Mouse (Mus musculus) liver, embryonic 12.5 days (tissue): ENCODE results near the gene Ppp2r3c. TPM values are rescaled to one million over a fixed set of nuclear protein-coding genes. Genes with fewer than 3 reads are reported as not detected.
"Not testable (repeated sequence)": the region's sequence is repeated elsewhere in the genome, so short reads cannot be mapped to it uniquely, and the experiment has no call there.

ENCODE experiments used
- ATAC-seq: fragments of 200-750 bp; cut with Nextera tagmentation; 2 replicates; pipeline ENCODE4 v1.8.0; 2017; ENCODE audit warnings: moderate number of reproducible peaks, mild to moderate bottlenecking, moderate library complexity
- H3K27ac ChIP-seq: fragments of 300-500 bp; sonication (generic); 2 replicates; pipeline ENCODE4 v1.5.1; 2016; ENCODE audit warnings: mild to moderate bottlenecking
- H3K27me3 ChIP-seq: fragments of 300-500 bp; sonication (generic); replicated peaks from 2 replicates; pipeline ENCODE4 v1.6.1; 2016; ENCODE audit warnings: mild to moderate bottlenecking, moderate library complexity
- H3K36me3 ChIP-seq: fragments of 300-500 bp; sonication (generic); 2 replicates; pipeline ENCODE4 v1.6.1; 2016; ENCODE audit warnings: mild to moderate bottlenecking, moderate library complexity
- H3K4me1 ChIP-seq: fragments of 300-500 bp; sonication (generic); 2 replicates; pipeline ENCODE4 v1.6.1; 2016
- H3K4me2 ChIP-seq: fragments of 300-500 bp; sonication (generic); 2 replicates; pipeline ENCODE4 v1.6.1; 2016; ENCODE audit warnings: mild to moderate bottlenecking, moderate library complexity
- H3K4me3 ChIP-seq: fragments of 300-500 bp; sonication (generic); 2 replicates; pipeline ENCODE4 v1.5.1; 2016; ENCODE audit warnings: mild to moderate bottlenecking, moderate library complexity
- H3K9ac ChIP-seq: fragments of 300-500 bp; sonication (generic); 2 replicates; pipeline ENCODE4 v1.6.1; 2016; ENCODE audit warnings: mild to moderate bottlenecking, moderate library complexity
- H3K9me3 ChIP-seq: fragments of 300-500 bp; sonication (generic); replicated peaks from 2 replicates; pipeline ENCODE4 v1.6.1; 2016; ENCODE audit warnings: mild to moderate bottlenecking, moderate library complexity
- WGBS: fragments of 180-500 bp; shearing (Covaris S2); methylation state at CpG from one replicate; pipeline ENCODE4 v1.1.7; 2016; ENCODE audit not compliant: insufficient replicate concordance; 5-methylcytosine and 5-hydroxymethylcytosine counted together
- polyA plus RNA-seq: library from polyadenylated mRNA; unstranded; fragments of >200 nt; fragmentation: Nextera tagmentation; extraction: Ambion mirVana; gene quantifications from 2 replicates; pipeline ENCODE4 v1.2.1, GENCODE M21; 2016

Ppp2r3c gene
- 10.3 and 11.8 TPM in 2 replicates for polyA plus RNA-seq

DNA sequence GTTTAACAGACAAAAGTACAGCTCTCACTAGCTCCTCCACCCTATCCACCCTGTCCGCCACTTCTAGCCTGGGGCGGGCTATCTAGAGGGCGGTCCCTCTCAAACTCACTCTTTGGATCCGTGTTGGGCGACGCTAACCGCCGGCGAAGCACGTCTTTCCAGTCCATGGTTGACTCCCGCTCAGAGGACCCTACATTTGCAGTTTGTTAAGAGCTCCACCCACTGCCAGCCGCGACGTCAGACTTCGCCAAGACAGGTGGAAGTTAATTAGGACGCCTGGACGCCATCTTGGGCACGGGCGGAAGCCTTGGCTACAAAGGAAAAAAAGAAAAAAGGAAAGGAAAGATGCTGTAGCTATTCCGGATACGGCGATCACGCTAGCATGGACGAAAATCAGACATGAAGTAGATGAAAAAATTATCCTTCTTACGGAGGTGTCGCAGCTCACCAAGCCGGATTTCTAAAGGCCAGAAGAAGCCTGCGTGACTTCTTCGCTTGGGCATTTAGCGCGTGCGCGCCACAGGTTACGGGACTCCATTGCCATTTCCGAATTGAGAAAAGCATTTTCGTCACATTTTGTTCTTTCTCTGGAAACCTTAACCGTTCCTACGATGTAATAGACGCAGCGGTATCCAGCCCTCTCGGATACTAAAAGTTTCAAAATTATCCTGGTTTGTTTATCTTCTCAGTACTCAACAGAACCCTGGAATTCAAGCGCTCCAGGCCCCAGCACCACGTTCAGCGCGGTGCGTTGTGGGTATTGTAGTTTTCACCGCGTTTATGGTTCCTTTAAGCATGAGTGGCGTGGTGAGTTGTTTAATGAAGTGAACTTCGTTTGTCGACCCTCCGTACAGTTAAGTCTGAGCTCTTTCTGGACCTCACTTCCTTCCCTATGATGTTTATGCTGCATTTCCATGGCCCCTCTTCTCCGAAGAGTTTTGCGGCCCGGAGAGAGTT is at the start of gene Ppp2r3c:
Gene Ppp2r3c, minus strand, starts transcription at position 514 of the 957 bp plus-strand sequence.
- Histone ChIP-seq H3K36me3 (peaks cover 41% of the 10 kb centered on the region), H3K9ac (peak within 1 kb of the TSS; percentile 80), H3K4me1 (peaks cover 33% of the 10 kb centered on the region), H3K27me3 (no peaks in the 10 kb centered on the region), H3K4me2 (peak within 1 kb of the TSS; percentile 73), H3K27ac (peak within 1 kb of the TSS; percentile 96), H3K4me3 (peak within 1 kb of the TSS; percentile 69), H3K9me3 (0 out of 2 replicates have a peak, but pooled peaks cover 4% of the 10 kb centered on the region)
- WGBS, result under 1% methylated on average over 55 of the region's 55 CpGs
- ATAC-seq, result peak; percentile 94

DNA sequence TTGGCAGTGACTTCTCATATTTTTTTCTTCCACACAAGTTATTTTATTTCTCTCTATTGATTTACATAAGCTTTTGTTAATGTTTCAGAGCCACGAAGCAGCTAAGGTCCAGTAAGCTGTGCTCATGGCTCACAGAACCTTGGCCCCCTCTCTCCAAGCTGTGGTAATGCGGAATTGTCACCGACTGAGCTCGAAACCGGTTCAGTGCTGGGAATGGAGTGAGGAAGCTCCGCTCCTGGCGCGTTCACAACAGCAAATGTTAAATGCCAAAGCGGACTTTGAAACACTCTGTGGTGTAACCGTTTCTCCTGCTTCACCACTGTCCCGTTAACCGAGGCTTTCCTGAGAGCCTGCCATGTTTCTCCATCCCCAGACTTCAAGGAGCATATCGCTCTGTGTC is 41.8 kb upstream of the Ppp2r3c start:
- H3K4me3 ChIP-seq, result no peak overlapping the region
- H3K9ac ChIP-seq, result no peak overlapping the region

DNA sequence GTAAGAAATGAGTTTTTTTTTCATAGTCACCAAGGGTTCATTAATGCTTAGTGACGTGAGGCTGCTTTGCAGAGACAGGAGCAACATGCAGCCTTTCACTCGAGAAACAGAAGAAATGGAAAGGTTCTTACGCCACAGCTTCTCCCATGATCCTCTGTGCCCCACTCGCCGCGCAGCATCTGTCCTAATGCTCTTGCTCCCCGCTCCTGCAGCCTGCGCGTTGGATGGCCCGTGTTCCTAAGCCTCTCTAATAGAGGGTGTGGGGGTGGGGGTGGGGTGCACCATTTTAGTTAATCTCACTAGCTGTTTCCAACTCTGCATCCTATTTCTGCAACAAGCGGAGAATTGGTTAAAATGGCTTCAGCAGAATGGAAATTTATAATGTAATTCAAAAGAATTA is 41.2 kb upstream of the Ppp2r3c start:
- ATAC-seq, result no peak
- H3K4me1 ChIP-seq, result peaks cover 11% of the 10 kb centered on the region
- no peak overlapping the region for H3K9ac ChIP-seq
- H3K27me3 ChIP-seq, result 0 out of 2 replicates have a peak, but pooled peaks cover 4% of the 10 kb centered on the region
- no peak overlapping the region for H3K4me3 ChIP-seq
- H3K9me3 ChIP-seq, result no peaks in the 10 kb centered on the region
- H3K27ac ChIP-seq, result no peak overlapping the region
- H3K4me2 ChIP-seq, result no peak overlapping the region
- 82% methylated on average over 11 of the region's 11 CpGs for WGBS
- H3K36me3 ChIP-seq, result no peaks in the 10 kb centered on the region

More for the DNA sequence above, 41.8 kb upstream of the Ppp2r3c start:
- 73% methylated on average over 13 of the region's 13 CpGs for WGBS
- H3K36me3 ChIP-seq, result no peaks in the 10 kb centered on the region
- no peak overlapping the region for H3K4me2 ChIP-seq
- no peaks in the 10 kb centered on the region for H3K9me3 ChIP-seq
- 0 out of 2 replicates have a peak, but pooled peaks cover 8% of the 10 kb centered on the region for H3K27me3 ChIP-seq
- H3K27ac ChIP-seq, result no peak overlapping the region
- H3K4me1 ChIP-seq, result peaks cover 11% of the 10 kb centered on the region
- no peak for ATAC-seq

DNA sequence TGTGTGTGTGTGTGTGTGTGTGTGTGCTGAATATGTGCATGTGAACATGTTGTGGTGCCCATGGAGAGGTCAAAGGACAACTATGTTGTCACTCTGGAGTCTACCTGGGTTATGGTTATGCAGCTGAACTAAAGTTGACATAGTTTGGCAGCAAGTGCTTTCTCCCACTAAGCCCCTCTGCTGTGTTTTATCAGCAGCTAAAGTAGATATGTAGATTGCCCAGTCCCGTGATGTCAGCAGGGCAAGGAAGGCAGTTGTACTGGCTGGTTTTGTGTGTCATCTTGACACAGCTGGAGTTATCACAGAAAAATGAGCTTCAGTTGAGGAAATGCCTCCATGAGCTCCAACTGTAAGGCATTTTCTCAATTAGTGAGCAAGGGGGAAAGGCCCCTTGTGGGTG is 40.2 kb upstream of the Ppp2r3c start:
- not testable (repeated sequence) for ATAC-seq, H3K9ac ChIP-seq
- WGBS, result 14% methylated on average over 1 of the region's 1 CpGs

DNA sequence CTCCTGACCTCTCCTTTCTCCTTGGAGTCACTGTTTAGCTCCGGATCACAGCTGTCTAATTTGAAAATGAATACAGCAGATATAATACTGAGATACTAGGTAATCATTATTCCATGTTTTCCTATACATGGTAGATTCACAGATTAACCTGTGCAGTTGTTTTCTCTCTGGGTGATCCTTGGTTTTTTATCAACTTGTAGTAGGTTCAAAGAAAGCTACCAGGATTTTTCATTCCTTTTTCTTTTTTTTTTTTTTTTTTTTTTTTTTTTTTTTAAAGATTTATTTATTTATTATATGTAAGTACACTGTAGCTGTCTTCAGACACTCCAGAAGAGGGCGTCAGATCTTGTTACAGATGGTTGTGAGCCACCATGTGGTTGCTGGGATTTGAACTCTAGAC is 35.7 kb upstream of the Ppp2r3c start:
- H3K27ac ChIP-seq, H3K36me3 ChIP-seq, H3K4me3 ChIP-seq, ATAC-seq, H3K27me3 ChIP-seq, H3K4me2 ChIP-seq, H3K4me1 ChIP-seq, H3K9me3 ChIP-seq, H3K9ac ChIP-seq: not testable (repeated sequence)
- 85% methylated on average over 1 of the region's 2 CpGs for WGBS

More for the DNA sequence above, 40.2 kb upstream of the Ppp2r3c start:
- H3K4me1 ChIP-seq, H3K4me3 ChIP-seq, H3K36me3 ChIP-seq, H3K27me3 ChIP-seq, H3K4me2 ChIP-seq, H3K9me3 ChIP-seq: not testable (repeated sequence)
- H3K27ac ChIP-seq, result 0 out of 2 replicates have a peak overlapping the region, but pooled peaks have one; percentile 37

DNA sequence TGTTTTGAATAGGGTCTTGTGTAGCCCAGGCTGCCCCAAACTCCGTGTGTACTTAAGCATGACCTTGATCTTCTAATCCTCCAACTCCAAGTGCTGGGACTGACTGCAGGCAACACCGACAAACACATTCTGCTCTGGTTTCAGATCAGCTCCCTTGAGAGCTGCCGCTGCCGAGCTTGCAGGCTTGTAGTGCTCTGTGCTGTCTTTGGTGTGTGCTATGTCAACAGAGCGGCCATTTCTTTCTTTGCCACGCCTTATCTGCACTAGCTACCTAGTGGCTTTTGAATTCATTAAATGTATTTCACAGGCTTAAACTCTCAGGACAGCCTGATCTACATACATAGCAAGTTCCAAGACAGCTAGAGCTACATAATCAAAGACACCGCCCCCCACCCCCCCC is 30.9 kb upstream of the Ppp2r3c start:
- H3K9ac ChIP-seq, result no peak overlapping the region

DNA sequence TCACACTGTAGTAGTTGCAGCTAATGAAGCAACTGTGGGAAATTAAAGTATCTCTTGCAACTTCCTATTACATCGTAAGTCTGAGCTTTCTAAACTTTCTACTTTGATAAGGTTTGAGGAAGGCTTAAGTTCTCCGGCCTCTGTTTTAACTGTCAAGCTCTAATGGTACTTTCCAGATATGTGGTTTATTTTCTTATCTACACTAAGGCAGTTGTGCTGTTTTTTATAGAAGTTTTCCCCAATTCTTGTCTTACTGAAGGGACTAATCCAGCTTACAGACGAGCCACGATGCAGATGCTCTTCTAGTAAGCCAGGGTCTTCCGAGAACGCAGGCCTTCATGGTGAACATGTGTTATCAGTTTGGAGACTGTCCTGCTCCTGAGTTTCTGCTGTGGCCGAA is 26.6 kb upstream of the Ppp2r3c start:
- no peak overlapping the region for H3K9ac ChIP-seq
- peak; percentile 68 for ATAC-seq
- H3K36me3 ChIP-seq, result peaks cover 13% of the 10 kb centered on the region
- H3K4me1 ChIP-seq, result peaks cover 24% of the 10 kb centered on the region
- WGBS, result 16% methylated on average over 7 of the region's 7 CpGs
- no peaks in the 10 kb centered on the region for H3K9me3 ChIP-seq
- H3K27ac ChIP-seq, result peak overlapping the region; percentile 37
- H3K27me3 ChIP-seq, result no peaks in the 10 kb centered on the region
- H3K4me3 ChIP-seq, result no peak overlapping the region
- peak overlapping the region; percentile 8 for H3K4me2 ChIP-seq

More for the DNA sequence above, 30.9 kb upstream of the Ppp2r3c start:
- no peaks in the 10 kb centered on the region for H3K27me3 ChIP-seq
- 85% methylated on average over 7 of the region's 7 CpGs for WGBS
- no peak for ATAC-seq
- H3K27ac ChIP-seq, result no peak overlapping the region
- peaks cover 5% of the 10 kb centered on the region for H3K36me3 ChIP-seq
- no peak overlapping the region for H3K4me2 ChIP-seq
- H3K9me3 ChIP-seq, result no peaks in the 10 kb centered on the region
- H3K4me1 ChIP-seq, result peaks cover 13% of the 10 kb centered on the region
- H3K4me3 ChIP-seq, result no peak overlapping the region

DNA sequence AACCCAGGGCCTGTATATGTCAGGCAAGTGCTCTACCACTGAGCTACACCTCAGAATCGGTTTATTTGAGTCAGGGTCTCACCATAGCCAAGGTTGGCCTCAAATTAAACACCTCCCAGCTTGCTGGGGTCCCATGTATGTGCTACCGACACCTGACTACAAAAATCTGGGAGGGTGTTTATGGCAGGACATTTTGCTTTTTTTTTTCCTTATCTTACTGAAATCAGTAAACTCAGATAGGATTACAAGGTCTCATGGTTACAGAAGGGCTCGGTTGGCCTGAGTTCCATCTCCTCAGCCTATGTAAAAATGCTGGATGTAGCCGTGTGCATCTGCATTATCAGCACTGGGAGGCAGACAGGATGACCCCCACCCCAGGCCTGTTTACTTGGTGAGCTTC is 26.0 kb upstream of the Ppp2r3c start:
- H3K4me3 ChIP-seq, result no peak overlapping the region
- H3K27ac ChIP-seq, result peak overlapping the region; percentile 37
- WGBS, result 57% methylated on average over 4 of the region's 4 CpGs
- H3K9ac ChIP-seq, result no peak overlapping the region
- H3K4me2 ChIP-seq, result peak overlapping the region; percentile 8
- no peaks in the 10 kb centered on the region for H3K9me3 ChIP-seq
- peaks cover 12% of the 10 kb centered on the region for H3K36me3 ChIP-seq
- peak; percentile 10; the same call in 1 of the 2 replicates for ATAC-seq
- no peaks in the 10 kb centered on the region for H3K27me3 ChIP-seq
- peaks cover 24% of the 10 kb centered on the region for H3K4me1 ChIP-seq

DNA sequence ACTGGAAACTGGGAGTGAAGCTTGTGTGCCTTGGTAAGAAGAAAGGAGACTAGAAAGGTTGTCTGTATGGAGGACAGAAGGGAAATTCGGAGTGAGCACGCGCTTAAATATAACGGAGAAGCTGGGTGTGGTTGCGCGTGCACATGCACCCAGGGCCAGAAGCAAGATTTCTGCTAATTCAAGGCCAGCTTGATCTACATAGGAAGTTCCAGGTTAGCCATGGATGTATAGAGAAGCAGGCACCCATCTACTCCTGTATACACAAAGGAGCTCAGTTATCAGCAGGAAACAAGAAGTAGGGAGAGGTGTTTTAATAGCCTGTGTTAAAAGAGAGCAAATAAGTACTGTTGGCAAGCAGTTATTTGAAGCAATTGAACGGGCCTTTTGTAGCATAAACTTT is 22.9 kb upstream of the Ppp2r3c start:
- no peaks in the 10 kb centered on the region for H3K9me3 ChIP-seq
- peaks cover 12% of the 10 kb centered on the region; the same call in 1 of the 2 replicates for H3K36me3 ChIP-seq
- H3K27me3 ChIP-seq, result no peaks in the 10 kb centered on the region
- H3K4me3 ChIP-seq, result no peak overlapping the region
- H3K9ac ChIP-seq, result no peak overlapping the region
- no peak overlapping the region for H3K27ac ChIP-seq
- WGBS, result 60% methylated on average over 7 of the region's 7 CpGs
- H3K4me2 ChIP-seq, result no peak overlapping the region
- no peak for ATAC-seq
- H3K4me1 ChIP-seq, result peaks cover 24% of the 10 kb centered on the region

DNA sequence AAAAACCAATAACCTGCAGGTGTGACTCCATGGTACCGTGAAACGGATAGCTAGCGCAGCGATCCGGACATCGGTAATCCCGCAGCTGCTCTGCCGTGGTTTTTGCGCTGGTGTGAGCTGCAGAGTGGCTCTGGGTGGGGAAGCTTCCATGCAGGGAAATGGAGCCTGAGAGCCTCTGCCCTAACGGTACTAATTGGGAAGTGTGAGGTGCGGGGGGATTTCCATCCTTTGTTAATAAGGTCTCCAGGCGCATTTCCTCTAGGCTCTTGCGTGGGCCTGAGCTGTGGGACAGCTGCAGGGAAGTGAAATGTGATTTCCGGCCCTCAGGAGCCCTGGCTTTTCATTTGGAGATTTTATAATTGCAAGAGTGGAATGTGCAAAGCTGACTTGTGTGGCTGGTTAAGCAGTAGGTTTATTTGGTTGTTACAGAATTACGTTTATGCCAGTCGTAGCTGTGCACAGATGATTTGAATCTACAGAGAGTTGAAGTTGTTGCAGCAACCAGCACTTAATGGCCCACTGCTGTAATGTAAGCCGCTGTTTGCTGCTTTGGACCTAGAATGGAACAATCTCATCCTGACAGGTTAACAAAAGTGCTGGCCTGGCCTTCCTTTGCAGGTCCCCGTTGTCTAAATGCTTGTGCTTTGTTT is 19.0 kb upstream of the Ppp2r3c start:
- ATAC-seq, result no peak
- 83% methylated on average over 18 of the region's 18 CpGs for WGBS
- peaks cover 20% of the 10 kb centered on the region; the same call in 1 of the 2 replicates for H3K36me3 ChIP-seq

DNA sequence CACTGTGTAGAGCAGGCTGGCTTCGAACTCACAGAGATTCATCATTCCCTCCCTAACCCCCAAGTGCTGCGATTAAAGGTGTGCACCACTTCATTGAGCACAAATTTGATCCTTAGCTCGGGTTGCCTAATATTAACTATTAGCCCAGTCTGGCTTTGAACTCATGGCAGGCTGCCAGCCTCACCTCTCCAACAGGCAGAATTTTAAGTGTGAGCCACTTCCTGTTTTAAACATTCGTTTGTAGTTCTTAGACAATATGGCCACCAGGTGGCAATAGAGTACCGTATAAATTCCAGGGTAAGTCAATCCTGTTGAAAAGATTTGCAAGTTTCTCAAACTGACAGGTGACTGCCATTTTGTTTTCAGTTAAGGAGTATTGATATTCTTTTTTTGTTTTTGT is 12.4 kb upstream of the Ppp2r3c start:
- Histone ChIP-seq H3K36me3 (peaks cover 31% of the 10 kb centered on the region), H3K4me3 (no peak overlapping the region), H3K9ac (no peak overlapping the region), H3K4me1 (no peaks in the 10 kb centered on the region), H3K4me2 (no peak overlapping the region), H3K27ac (no peak overlapping the region), H3K9me3 (no peaks in the 10 kb centered on the region), H3K27me3 (no peaks in the 10 kb centered on the region)
- no peak for ATAC-seq
- 34% methylated on average over 5 of the region's 5 CpGs for WGBS

More for the DNA sequence above, 19.0 kb upstream of the Ppp2r3c start:
- H3K4me3 ChIP-seq, result no peak overlapping the region
- H3K4me1 ChIP-seq, result peaks cover 6% of the 10 kb centered on the region
- H3K9me3 ChIP-seq, result no peaks in the 10 kb centered on the region
- no peak overlapping the region for H3K9ac ChIP-seq
- no peaks in the 10 kb centered on the region for H3K27me3 ChIP-seq
- H3K4me2 ChIP-seq, result no peak overlapping the region
- no peak overlapping the region for H3K27ac ChIP-seq

DNA sequence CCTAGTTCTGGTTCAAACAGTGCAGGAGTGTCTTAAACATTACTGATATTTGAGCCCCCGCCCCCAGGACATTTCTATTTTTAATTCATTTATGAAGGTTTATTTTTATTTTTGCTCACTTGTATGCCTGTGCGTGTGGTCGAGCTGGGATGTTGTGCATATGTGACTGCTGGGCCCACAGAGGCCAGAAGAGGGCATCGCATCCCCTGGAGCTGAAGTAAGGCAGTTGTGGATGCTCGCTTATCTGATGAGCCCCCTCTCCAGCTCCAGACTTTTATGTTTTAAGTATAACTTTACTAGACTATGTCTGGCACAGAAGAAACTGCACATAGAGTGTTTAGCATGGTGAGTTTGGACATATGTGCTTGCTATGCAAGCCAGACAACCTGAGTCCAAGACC is 11.1 kb upstream of the Ppp2r3c start:
- Histone ChIP-seq H3K27me3 (no peaks in the 10 kb centered on the region), H3K4me3 (no peak overlapping the region), H3K9me3 (no peaks in the 10 kb centered on the region), H3K9ac (no peak overlapping the region), H3K4me1 (no peaks in the 10 kb centered on the region), H3K36me3 (peaks cover 41% of the 10 kb centered on the region), H3K27ac (no peak overlapping the region), H3K4me2 (no peak overlapping the region)
- 70% methylated on average over 5 of the region's 5 CpGs for WGBS
- no peak for ATAC-seq
